Mouse (Mus musculus) Muller cell, postnatal 12 days (primary cell): ENCODE measurements at regions not wholly inside any gene's neighbourhood (a gene's known extent, or its start where the extent isn't known, plus 50 kb on each side); places are given as distances from the start of the nearest gene placed in this dataset.

Source experiments
- DNase-seq: peaks from one replicate; pipeline ENCODE4 v3.0.0-alpha.2; 2015; ENCODE audit errors: inconsistent ontology term

GRCm38 (mm10) chr8:26687146-26687545, 290.0 kb upstream of the Zfp703 start:
- peak; percentile 42 for DNase-seq

GRCm38 (mm10) chr8:26688035-26688434, 289.1 kb upstream of the Zfp703 start:
- DNase-seq, result peak; percentile 86

- DNase-seq, result peak; percentile 89
Observed at GRCm38 (mm10) chr8:26688745-26689478, 288.2 kb upstream of the Zfp703 start.

- DNase-seq, result peak; percentile 23
Observed at GRCm38 (mm10) chr8:26689479-26690177, 287.5 kb upstream of the Zfp703 start.

- DNase-seq, result peak; percentile 13
Observed at GRCm38 (mm10) chr8:26690178-26690735, 286.9 kb upstream of the Zfp703 start.

GRCm38 (mm10) chr8:26697579-26698084, 279.5 kb upstream of the Zfp703 start:
- DNase-seq, result no peak

- DNase-seq, result no peak
Observed at GRCm38 (mm10) chr8:26698580-26698979, 278.5 kb upstream of the Zfp703 start.

GRCm38 (mm10) chr8:26706048-26706767, 270.9 kb upstream of the Zfp703 start:
- no peak for DNase-seq

GRCm38 (mm10) chr8:26706768-26707156, 270.4 kb upstream of the Zfp703 start:
- no peak for DNase-seq

GRCm38 (mm10) chr8:26713836-26714235, 263.3 kb upstream of the Zfp703 start:
- DNase-seq, result no peak

- DNase-seq, result no peak
Observed at GRCm38 (mm10) chr8:26714714-26715113, 262.4 kb upstream of the Zfp703 start.

GRCm38 (mm10) chr8:26718409-26719355, 258.4 kb upstream of the Zfp703 start:
- no peak for DNase-seq

GRCm38 (mm10) chr8:26722766-26723165, 254.4 kb upstream of the Zfp703 start:
- DNase-seq, result peak; percentile 41

GRCm38 (mm10) chr8:26724628-26725027, 252.5 kb upstream of the Zfp703 start:
- no peak for DNase-seq

- peak; percentile 27 for DNase-seq
Observed at GRCm38 (mm10) chr8:26725521-26725920, 251.6 kb upstream of the Zfp703 start.

GRCm38 (mm10) chr8:26729351-26729750, 247.8 kb upstream of the Zfp703 start:
- DNase-seq, result peak; percentile 65

- no peak for DNase-seq
Observed at GRCm38 (mm10) chr8:26731111-26731510, 246.0 kb upstream of the Zfp703 start.

- no peak for DNase-seq
Observed at GRCm38 (mm10) chr8:26744424-26744823, 232.7 kb upstream of the Zfp703 start.

GRCm38 (mm10) chr8:26746811-26747210, 230.3 kb upstream of the Zfp703 start:
- DNase-seq, result no peak

GRCm38 (mm10) chr8:26747241-26747972, 229.7 kb upstream of the Zfp703 start:
- peak; percentile 85 for DNase-seq
